Mouse (Mus musculus): ENCODE measurements around the gene Ubxn11.

Ubxn11 gene

GRCm38 (mm10) chr4:134101979-134102741, at the start of gene Ubxn11:
Gene Ubxn11 (plus strand): TSS chr4:134102570.
- DNase-seq, result peak; percentile 89

GRCm38 (mm10) chr4:134053538-134053937, 48.8 kb upstream of the Ubxn11 start, which contains the start of gene Zfp683:
Gene Zfp683 (plus strand): TSS chr4:134053838.
- DNase-seq, result no peak

- DNase-seq, result no peak
These were observed 44.1 kb upstream of the Ubxn11 start for GRCm38 (mm10) chr4:134058166-134058715.

- no peak for DNase-seq
These were observed 43.5 kb upstream of the Ubxn11 start for GRCm38 (mm10) chr4:134058908-134059307.

GRCm38 (mm10) chr4:134060135-134060865, 42.1 kb upstream of the Ubxn11 start, which contains the start of gene Crybg2:
Gene Crybg2 (plus strand): TSS chr4:134060815.
- no peak for DNase-seq

- peak; percentile 33 for DNase-seq
These were observed 41.1 kb upstream of the Ubxn11 start for GRCm38 (mm10) chr4:134061166-134061830.

- no peak for DNase-seq
These were observed 40.4 kb upstream of the Ubxn11 start for GRCm38 (mm10) chr4:134061944-134062446.

GRCm38 (mm10) chr4:134062561-134062960, 39.8 kb upstream of the Ubxn11 start:
- DNase-seq, result no peak

GRCm38 (mm10) chr4:134065431-134066004, 36.9 kb upstream of the Ubxn11 start:
- peak; percentile 32 for DNase-seq

GRCm38 (mm10) chr4:134067383-134067782, 35.0 kb upstream of the Ubxn11 start:
- peak; percentile 60 for DNase-seq

GRCm38 (mm10) chr4:134067833-134068544, 34.4 kb upstream of the Ubxn11 start:
- DNase-seq, result no peak

GRCm38 (mm10) chr4:134068793-134069580, 33.4 kb upstream of the Ubxn11 start:
- no peak for DNase-seq

GRCm38 (mm10) chr4:134078694-134079093, 23.7 kb upstream of the Ubxn11 start:
- peak; percentile 57 for DNase-seq

GRCm38 (mm10) chr4:134080674-134081073, 21.7 kb upstream of the Ubxn11 start:
- DNase-seq, result no peak

GRCm38 (mm10) chr4:134081730-134082386, 20.5 kb upstream of the Ubxn11 start:
- peak; percentile 88 for DNase-seq

- no peak for DNase-seq
These were observed 19.9 kb upstream of the Ubxn11 start for GRCm38 (mm10) chr4:134082460-134082859.

GRCm38 (mm10) chr4:134084999-134085398, 17.4 kb upstream of the Ubxn11 start:
- DNase-seq, result no peak

GRCm38 (mm10) chr4:134087412-134087811, 15.0 kb upstream of the Ubxn11 start:
- peak; percentile 57 for DNase-seq

- DNase-seq, result no peak
These were observed 13.3 kb upstream of the Ubxn11 start for GRCm38 (mm10) chr4:134089029-134089428.

- DNase-seq, result no peak
These were observed 11.7 kb upstream of the Ubxn11 start for GRCm38 (mm10) chr4:134090521-134091224.

Data from kidney, adult 18-20 months (tissue).